Mouse (Mus musculus) MEL (cell line): Measurements from ENCODE around the gene H3f3b.

Source experiments
- BHLHE40 ChIP-seq: IDR thresholded peaks from 2 replicates; pipeline ENCODE4 v1.6.1; 2012; ENCODE audit warnings: low read depth, mild to moderate bottlenecking, inconsistent platforms, low read length, improper control_type of control experiment, borderline replicate concordance
- CHD2 ChIP-seq: IDR thresholded peaks from 2 replicates; pipeline ENCODE4 v1.6.1; 2011; ENCODE audit warnings: low read length, improper control_type of control experiment
- CTCF ChIP-seq, 3 experiments: IDR thresholded peaks in 2 of 3; conservative IDR thresholded peaks in 1 of 3; 2 replicates each; pipeline ENCODE4 v1.5.1; 2011 to 2012; ENCODE audit warnings: low read length in 3 of 3, low read depth in 2 of 3, mild to moderate bottlenecking in 2 of 3, improper control_type of control experiment in 1 of 3, inconsistent platforms in 1 of 3, mixed read lengths in 1 of 3, moderate library complexity in 1 of 3; ENCODE audit not compliant: control insufficient read depth in 1 of 3, insufficient read depth in 1 of 3, poor library complexity in 1 of 3, severe bottlenecking in 1 of 3
- EP300 ChIP-seq, 2 experiments: IDR thresholded peaks; 2 replicates each; pipeline ENCODE4 v1.6.1; 2011; ENCODE audit warnings: improper control_type of control experiment in 2 of 2, low read length in 2 of 2, low read depth in 1 of 2, mild to moderate bottlenecking in 1 of 2
- GATA1 ChIP-seq: IDR thresholded peaks from 2 replicates; pipeline ENCODE4 v1.6.1; 2011; ENCODE audit warnings: low read depth, low read length, improper control_type of control experiment
- RAD21 ChIP-seq: IDR thresholded peaks from 2 replicates; pipeline ENCODE4 v1.6.1; 2011; ENCODE audit warnings: mild to moderate bottlenecking, low read depth, low read length, improper control_type of control experiment
- TBP ChIP-seq: IDR thresholded peaks from 2 replicates; pipeline ENCODE4 v1.8.0; 2011; ENCODE audit warnings: low read depth, low read length, improper control_type of control experiment
- USF2 ChIP-seq, 2 experiments: IDR thresholded peaks; 2 replicates each; pipeline ENCODE4 v1.6.1; 2011 to 2012; ENCODE audit warnings: improper control_type of control experiment in 2 of 2, low read length in 2 of 2, borderline replicate concordance in 1 of 2, inconsistent platforms in 1 of 2, low read depth in 1 of 2, mild to moderate bottlenecking in 1 of 2; ENCODE audit not compliant: insufficient read depth in 1 of 2

GRCm38 (mm10) chr11:116020519-116020922, 7.2 kb downstream of the H3f3b start:
- TF ChIP-seq GATA1 (no peak), CTCF (IDR thresholded peaks at IDR 0.05 in 2 of 3, conservative IDR thresholded peaks at IDR 0.05 in 1 of 3; ENCODE audit: control insufficient read depth in 1 of 3, insufficient read depth in 1 of 3, low read depth in 2 of 3, low read length in 3 of 3, poor library complexity in 1 of 3, severe bottlenecking in 1 of 3) (peak; percentile 14 to 42 (median 24); a peak in 3 of 6 replicates), EP300 (IDR thresholded peaks at IDR 0.05; ENCODE audit: low read depth in 1 of 2, low read length in 2 of 2) (no peak), RAD21 (no peak), USF2 (IDR thresholded peaks at IDR 0.05; ENCODE audit: borderline replicate concordance in 1 of 2, insufficient read depth in 1 of 2, low read depth in 1 of 2, low read length in 2 of 2) (no peak), TBP (no peak), CHD2 (no peak), BHLHE40 (no peak)
